Mouse (Mus musculus) stomach, postnatal 0 days (tissue): ENCODE measurements at regions not wholly inside any gene's neighbourhood (a gene's known extent, or its start where the extent isn't known, plus 50 kb on each side); places are given as distances from the start of the nearest gene placed in this dataset.
"Not testable (repeated sequence)": the region's sequence is repeated elsewhere in the genome, so short reads cannot be mapped to it uniquely, and the experiment has no call there.

Experiments
- ATAC-seq: fragments of 200-750 bp; cut with Nextera tagmentation; 2 replicates; pipeline ENCODE4 v1.8.0; 2017; ENCODE audit not compliant: low FRiP score, low TSS enrichment
- DNase-seq: peaks from one replicate; pipeline ENCODE4 v3.0.0-alpha.2; 2016; ENCODE audit warnings: low spot score
- H3K27ac ChIP-seq: fragments of 300-500 bp; sonication (generic); replicated peaks from 2 replicates; pipeline ENCODE4 v1.5.1; 2014; ENCODE audit warnings: mild to moderate bottlenecking, control low read depth
- H3K27me3 ChIP-seq: fragments of 300-500 bp; sonication (generic); 2 replicates; pipeline ENCODE4 v1.6.1; 2014; ENCODE audit warnings: low read length; ENCODE audit not compliant: control insufficient read depth, insufficient read depth
- H3K36me3 ChIP-seq: fragments of 300-500 bp; sonication (generic); 2 replicates; pipeline ENCODE4 v1.6.1; 2014; ENCODE audit warnings: low read length, mixed read lengths; ENCODE audit not compliant: control insufficient read depth, insufficient read depth
- H3K4me1 ChIP-seq: fragments of 300-500 bp; sonication (generic); replicated peaks from 2 replicates; pipeline ENCODE4 v1.6.1; 2014; ENCODE audit warnings: antibody characterized with exemption; ENCODE audit not compliant: control insufficient read depth, insufficient read depth
- H3K4me2 ChIP-seq: fragments of 300-500 bp; sonication (generic); replicated peaks from 2 replicates; pipeline ENCODE4 v1.6.1; 2014; ENCODE audit warnings: low read depth, mild to moderate bottlenecking, control low read depth, moderate library complexity
- H3K4me3 ChIP-seq: fragments of 300-500 bp; sonication (generic); 2 replicates; pipeline ENCODE4 v1.5.1; 2014; ENCODE audit warnings: low read depth, low read length, control low read depth
- H3K9ac ChIP-seq: fragments of 300-500 bp; sonication (generic); 2 replicates; pipeline ENCODE4 v1.6.1; 2014; ENCODE audit warnings: mild to moderate bottlenecking, low read length, control low read depth, mixed read lengths
- H3K9me3 ChIP-seq: fragments of 300-500 bp; sonication (generic); 2 replicates; pipeline ENCODE4 v1.6.1; 2016; ENCODE audit warnings: low read length; ENCODE audit not compliant: control insufficient read depth
- CTCF ChIP-seq: IDR thresholded peaks from 2 replicates; pipeline ENCODE4 v1.5.1; 2016; ENCODE audit warnings: antibody characterized with exemption, low read depth, mild to moderate bottlenecking, moderate library complexity
- EP300 ChIP-seq: optimal IDR thresholded peaks from 2 replicates; pipeline ENCODE3; 2016; ENCODE audit warnings: antibody characterized with exemption
- WGBS: fragments of 180-500 bp; shearing (Covaris S2); extraction: QIAGEN DNeasy Blood & Tissue Kit; methylation state at CpG from one replicate; pipeline ENCODE4 v1.1.7; 2014; 5-methylcytosine and 5-hydroxymethylcytosine counted together

- ATAC-seq (no peak), DNase-seq (no peak)
- no peaks in the 10 kb centered on the region for H3K36me3 ChIP-seq
- no peaks in the 10 kb centered on the region for H3K27me3 ChIP-seq
- no peak overlapping the region for H3K9ac ChIP-seq
- TF ChIP-seq CTCF (no peak), EP300 (no peak)
- H3K4me1 ChIP-seq, result no peaks in the 10 kb centered on the region
- H3K27ac ChIP-seq, result no peak overlapping the region
- no peak overlapping the region for H3K4me2 ChIP-seq
- H3K4me3 ChIP-seq, result no peak overlapping the region
- H3K9me3 ChIP-seq, result no peaks in the 10 kb centered on the region
- 51% methylated on average over 7 of the region's 7 CpGs for WGBS
Observed at GRCm38 (mm10) chr19:49301364-49302091, 1095.7 kb downstream of the Sorcs3 start.

- Histone ChIP-seq H3K27ac (no peak overlapping the region), H3K4me2 (no peak overlapping the region), H3K36me3 (no peaks in the 10 kb centered on the region), H3K9me3 (no peaks in the 10 kb centered on the region), H3K9ac (no peak overlapping the region), H3K4me3 (no peak overlapping the region), H3K27me3 (no peaks in the 10 kb centered on the region), H3K4me1 (no peaks in the 10 kb centered on the region)
- no peak for TF ChIP-seq EP300
- WGBS, result 91% methylated on average over 3 of the region's 3 CpGs
- DNase-seq (no peak), ATAC-seq (no peak)
Observed at GRCm38 (mm10) chr19:49305804-49306203, 1100.0 kb downstream of the Sorcs3 start.

GRCm38 (mm10) chr19:49314229-49314628 lies 1108.4 kb downstream of the Sorcs3 start:
- ATAC-seq (no peak), DNase-seq (no peak)
- no peak overlapping the region for H3K27ac ChIP-seq
- no peaks in the 10 kb centered on the region for H3K9me3 ChIP-seq
- 71% methylated on average over 1 of the region's 1 CpGs for WGBS
- no peak overlapping the region for H3K9ac ChIP-seq
- TF ChIP-seq CTCF, result no peak
- no peak for TF ChIP-seq EP300
- H3K36me3 ChIP-seq, result no peaks in the 10 kb centered on the region
- no peak overlapping the region for H3K4me3 ChIP-seq
- H3K4me2 ChIP-seq, result no peak overlapping the region
- H3K27me3 ChIP-seq, result no peaks in the 10 kb centered on the region
- H3K4me1 ChIP-seq, result no peaks in the 10 kb centered on the region

- Histone ChIP-seq H3K4me3 (no peak overlapping the region), H3K4me2 (no peak overlapping the region)
- ATAC-seq, result no peak
Observed at GRCm38 (mm10) chr19:49359642-49360041, 1153.8 kb downstream of the Sorcs3 start.

GRCm38 (mm10) chr19:49360715-49361114 lies 1154.9 kb downstream of the Sorcs3 start:
- H3K9ac ChIP-seq, result no peak overlapping the region
- no peaks in the 10 kb centered on the region for H3K36me3 ChIP-seq
- no peaks in the 10 kb centered on the region for H3K27me3 ChIP-seq
- no peak for DNase-seq
- 86% methylated on average over 5 of the region's 5 CpGs for WGBS
- H3K27ac ChIP-seq, result no peak overlapping the region
- ATAC-seq, result no peak
- no peak for TF ChIP-seq EP300
- no peak for TF ChIP-seq CTCF
- H3K4me1 ChIP-seq, result no peaks in the 10 kb centered on the region
- no peaks in the 10 kb centered on the region for H3K9me3 ChIP-seq
- no peak overlapping the region for H3K4me3 ChIP-seq
- H3K4me2 ChIP-seq, result no peak overlapping the region

More at GRCm38 (mm10) chr19:49359642-49360041, 1153.8 kb downstream of the Sorcs3 start:
- no peaks in the 10 kb centered on the region for H3K4me1 ChIP-seq
- TF ChIP-seq EP300 (no peak), CTCF (no peak)
- H3K9me3 ChIP-seq, result no peaks in the 10 kb centered on the region
- H3K27me3 ChIP-seq, result no peaks in the 10 kb centered on the region
- DNase-seq, result no peak
- 79% methylated on average over 3 of the region's 3 CpGs for WGBS
- no peaks in the 10 kb centered on the region for H3K36me3 ChIP-seq
- H3K27ac ChIP-seq, result no peak overlapping the region
- no peak overlapping the region for H3K9ac ChIP-seq

GRCm38 (mm10) chr19:49361116-49361515 lies 1155.3 kb downstream of the Sorcs3 start:
- H3K4me3 ChIP-seq, H3K4me1 ChIP-seq, H3K27me3 ChIP-seq, H3K9me3 ChIP-seq, DNase-seq, H3K4me2 ChIP-seq, H3K9ac ChIP-seq, ATAC-seq, H3K36me3 ChIP-seq, H3K27ac ChIP-seq: not testable (repeated sequence)
- WGBS, result 77% methylated on average over 10 of the region's 11 CpGs
